Comparison of ENCODE assay signal across 14 mouse cellular contexts in the genomic region with DNA sequence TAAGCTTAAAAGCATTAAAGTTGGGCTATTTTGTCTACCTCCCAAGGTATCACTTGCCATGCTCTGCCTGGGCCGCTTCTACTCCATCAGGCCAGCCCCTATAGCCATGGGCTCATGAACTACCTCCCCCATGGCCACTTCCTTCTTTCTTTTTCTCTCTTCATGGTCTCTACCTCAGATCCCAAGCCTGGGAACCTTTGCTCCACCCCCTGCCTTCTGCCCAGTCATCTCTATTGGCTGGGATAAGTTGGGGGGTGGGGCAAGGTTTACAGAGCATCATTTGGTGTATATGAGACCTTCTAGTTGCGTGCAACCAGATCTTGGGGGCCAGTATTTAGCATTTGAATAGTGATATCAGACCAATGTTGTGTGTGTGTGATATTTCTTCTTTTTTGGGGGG. TPM values are rescaled to one million over a fixed set of nuclear protein-coding genes. Genes with fewer than 3 reads are reported as not detected.
DNase-seq lines count a peak whose midpoint lies in the region; ATAC-seq lines count a peak whose summit lies in the region.
"Had no signal": no experiment of that assay in that cellular context is flagged by ENCODE, and none has a peak within 500 bp of the region (broad histone marks: within the 10 kb centered on the region; RNA-seq: fewer than 3 reads in every experiment).

No protein-coding gene starts in this region.

- peaks cover 39% of the 10 kb centered on the region for H3K36me3 ChIP-seq in kidney, embryonic 15.5 days
- no peaks in the 10 kb centered on the region for H3K36me3 ChIP-seq in hindbrain, embryonic 11.5 days (ENCODE audit: control insufficient read depth, insufficient read depth, low read length)
- peaks cover 41% of the 10 kb centered on the region for H3K36me3 ChIP-seq in midbrain, embryonic 13.5 days

- H3K27ac ChIP-seq in kidney, embryonic 15.5 days: no peak overlapping the region
- no peak overlapping the region for H3K27ac ChIP-seq in hindbrain, embryonic 11.5 days (ENCODE audit: low read depth, low read length)
- no peak overlapping the region for H3K27ac ChIP-seq in midbrain, embryonic 13.5 days

- ATAC-seq in kidney, embryonic 15.5 days (replicated peaks; ENCODE audit: low FRiP score): no peak
- no peak for ATAC-seq in hindbrain, embryonic 11.5 days (ENCODE audit: low FRiP score)
- ATAC-seq in midbrain, embryonic 13.5 days: no peak

- H3K27me3 ChIP-seq in kidney, embryonic 15.5 days: no peaks in the 10 kb centered on the region
- H3K27me3 ChIP-seq in hindbrain, embryonic 11.5 days (ENCODE audit: control insufficient read depth, insufficient read depth, low read length): no peaks in the 10 kb centered on the region
- H3K27me3 ChIP-seq in midbrain, embryonic 13.5 days: no peaks in the 10 kb centered on the region
- H3K27me3 ChIP-seq: heart, embryonic 12.5 days; megakaryocyte, embryonic 14.5 days had no signal

- DNase-seq in kidney, postnatal 14 days: no peak
- peak; percentile 67 for DNase-seq in MEL-GATA-1-ER (ENCODE audit: extremely low read depth, low read depth)
- no peak for DNase-seq in hindbrain, embryonic 11.5 days (ENCODE audit: low spot score)
- no peak for DNase-seq in spleen, postnatal 10 days (ENCODE audit: low spot score in 2 of 2)
- no peak for DNase-seq in adrenal gland, adult 18-20 months (ENCODE audit: low spot score in 2 of 2)
- no peak for DNase-seq in thymus, postnatal 25 days
- DNase-seq: adrenal gland, postnatal 25 days; cerebellum, adult 9-11 months; kidney, postnatal 10 days; left cerebral cortex, postnatal 4 days had no signal

- whole genome bisulfite sequencing in kidney, embryonic 15.5 days: 91% methylated on average over 2 of the region's 2 CpGs
- WGBS in hindbrain, embryonic 11.5 days: 82% methylated on average over 2 of the region's 2 CpGs
- WGBS in midbrain, embryonic 13.5 days: 91% methylated on average over 2 of the region's 2 CpGs

- H3K4me1 ChIP-seq in kidney, embryonic 15.5 days: peaks cover 52% of the 10 kb centered on the region
- no peaks in the 10 kb centered on the region for H3K4me1 ChIP-seq in hindbrain, embryonic 11.5 days (replicated peaks; ENCODE audit: control insufficient read depth, insufficient read depth, low read length)
- peaks cover 60% of the 10 kb centered on the region for H3K4me1 ChIP-seq in midbrain, embryonic 13.5 days (replicated peaks)

- peak overlapping the region; percentile 36 for H3K4me2 ChIP-seq in kidney, embryonic 15.5 days
- H3K4me2 ChIP-seq in hindbrain, embryonic 11.5 days (replicated peaks; ENCODE audit: low read depth, low read length): peak overlapping the region; percentile 21; the same call in 1 of the 2 replicates
- H3K4me2 ChIP-seq in midbrain, embryonic 13.5 days (replicated peaks): peak overlapping the region; percentile 85

- no peaks in the 10 kb centered on the region for H3K9me3 ChIP-seq in kidney, embryonic 15.5 days (replicated peaks)
- H3K9me3 ChIP-seq in hindbrain, embryonic 11.5 days (ENCODE audit: control insufficient read depth, low read length): no peaks in the 10 kb centered on the region
- no peaks in the 10 kb centered on the region for H3K9me3 ChIP-seq in midbrain, embryonic 13.5 days
- H3K9me3 ChIP-seq: heart, embryonic 12.5 days; megakaryocyte, embryonic 14.5 days had no signal

- H3K4me3 ChIP-seq in kidney, embryonic 15.5 days (replicated peaks): 0 out of 2 replicates have a peak overlapping the region, but pooled peaks have one; percentile 12
- H3K4me3 ChIP-seq in hindbrain, embryonic 11.5 days (ENCODE audit: low read depth, low read length): no peak overlapping the region
- peak overlapping the region; percentile 83 for H3K4me3 ChIP-seq in midbrain, embryonic 13.5 days (replicated peaks)

- H3K9ac ChIP-seq in kidney, embryonic 15.5 days: no peak overlapping the region
- no peak overlapping the region for H3K9ac ChIP-seq in hindbrain, embryonic 11.5 days (ENCODE audit: low read depth, low read length)
- no peak overlapping the region for H3K9ac ChIP-seq in midbrain, embryonic 13.5 days (replicated peaks)
- H3K9ac ChIP-seq: heart, embryonic 12.5 days had no signal

RNA-seq across cellular contexts. Expression of gene Zscan2, which starts 1.8 kb away (rescaled TPM):
- polyA plus RNA-seq in kidney, embryonic 15.5 days (2015; fragmentation: Nextera tagmentation; extraction: Ambion mirVana): 2.8 and 2.9 TPM in 2 replicates
- polyA plus RNA-seq in hindbrain, embryonic 11.5 days (2014; fragmentation: Nextera tagmentation; extraction: Ambion mirVana): 4.5 and 4.8 TPM in 2 replicates
- polyA plus RNA-seq in midbrain, embryonic 13.5 days (2015; fragmentation: Nextera tagmentation; extraction: Ambion mirVana): 6.1 and 6.6 TPM in 2 replicates
- 1 to 10 TPM; 4.7 to 5.3 TPM for total RNA-seq in adrenal gland, adult 18-20 months (2021)

RNA-seq across cellular contexts. Expression of gene Iqgap1, which starts 36.7 kb away (rescaled TPM):
- 95.2 and 95.3 TPM in 2 replicates for polyA plus RNA-seq in kidney, embryonic 15.5 days (2015; fragmentation: Nextera tagmentation; extraction: Ambion mirVana)
- polyA plus RNA-seq in hindbrain, embryonic 11.5 days (2014; fragmentation: Nextera tagmentation; extraction: Ambion mirVana): 27.1 and 29.1 TPM in 2 replicates
- polyA plus RNA-seq in midbrain, embryonic 13.5 days (2015; fragmentation: Nextera tagmentation; extraction: Ambion mirVana): 19.9 and 21.7 TPM in 2 replicates
- 10 to 100 TPM; 73.6 to 79.1 TPM for total RNA-seq in adrenal gland, adult 18-20 months (2021)

RNA-seq across cellular contexts. Expression of gene Wdr73, which starts 38.6 kb away (rescaled TPM):
- polyA plus RNA-seq in kidney, embryonic 15.5 days (2015; fragmentation: Nextera tagmentation; extraction: Ambion mirVana): 36.7 and 37.5 TPM in 2 replicates
- polyA plus RNA-seq in hindbrain, embryonic 11.5 days (2014; fragmentation: Nextera tagmentation; extraction: Ambion mirVana): 38.3 and 41.4 TPM in 2 replicates
- polyA plus RNA-seq in midbrain, embryonic 13.5 days (2015; fragmentation: Nextera tagmentation; extraction: Ambion mirVana): 41.2 and 44.3 TPM in 2 replicates
- total RNA-seq in adrenal gland, adult 18-20 months (2021): 10 to 100 TPM; 12.6 to 15.6 TPM

RNA-seq across cellular contexts. Expression of gene Nmb, which starts 42.4 kb away (rescaled TPM):
- polyA plus RNA-seq in kidney, embryonic 15.5 days (2015; fragmentation: Nextera tagmentation; extraction: Ambion mirVana): 8.2 and 10.0 TPM in 2 replicates
- polyA plus RNA-seq in hindbrain, embryonic 11.5 days (2014; fragmentation: Nextera tagmentation; extraction: Ambion mirVana): 6.7 and 7.0 TPM in 2 replicates
- 6.3 and 6.6 TPM in 2 replicates for polyA plus RNA-seq in midbrain, embryonic 13.5 days (2015; fragmentation: Nextera tagmentation; extraction: Ambion mirVana)
- total RNA-seq in adrenal gland, adult 18-20 months (2021): 1 to 10 TPM; 2.6 to 3.3 TPM

Comparison
In these comparisons a context has a peak if more than half of its experiments do, and no peak if none do; other contexts are left out.
1. H3K4me2 ChIP-seq: peak in every context shown above with its lines; median percentile 85 in midbrain, embryonic 13.5 days; 36 in kidney, embryonic 15.5 days; 21 in hindbrain, embryonic 11.5 days.